Mouse (Mus musculus) CD4-positive, CD25-positive, alpha-beta regulatory T cell (primary cell): Measurements from ENCODE around the gene Olfr373. TPM values are rescaled to one million over a fixed set of nuclear protein-coding genes. Genes with fewer than 3 reads are reported as not detected.

Experiments
- polyA plus RNA-seq: library from polyadenylated mRNA; unstranded; fragments of 100-300 nt; shearing (Covaris generic); gene quantifications from one replicate; pipeline ENCODE4 v1.2.1, GENCODE M21; 2017

The Olfr373 gene
- 0.23 TPM for polyA plus RNA-seq

GRCm38 (mm10) chr8:72082877-72083276 is at the start of gene Olfr373:
Gene Olfr373 (plus strand): TSS chr8:72083177.

GRCm38 (mm10) chr8:72040918-72041317 is 42.1 kb upstream of the Olfr373 start, which contains the start of gene Olfr372:
Gene Olfr372 (plus strand): TSS chr8:72041218.

GRCm38 (mm10) chr8:72106740-72107139 is 23.8 kb downstream of the Olfr373 start, which contains the start of gene Olfr374:
Gene Olfr374 (plus strand): TSS chr8:72107040.

GRCm38 (mm10) chr8:72134756-72135445 is 51.9 kb downstream of the Olfr373 start, which contains the start of gene Tpm4:
Gene Tpm4 (plus strand): TSS chr8:72134975.

Other genes starting within 250 kb of the Olfr373 start
- 11.2 TPM for gene Zfp709, start 201.2 kb upstream of the Olfr373 start, polyA plus RNA-seq
- 7.3 TPM for gene Zfp882, start 174.6 kb upstream of the Olfr373 start, polyA plus RNA-seq
- gene Zfp617, start 174.5 kb upstream of the Olfr373 start, polyA plus RNA-seq, result 17.5 TPM
- 23.2 TPM for gene Zfp961, start 132.1 kb upstream of the Olfr373 start, polyA plus RNA-seq
- gene Cyp4f18, start 73.6 kb upstream of the Olfr373 start, polyA plus RNA-seq, result 0.65 TPM
- gene Olfr372, start 42.0 kb upstream of the Olfr373 start, polyA plus RNA-seq, result not detected
- 0.11 TPM for gene Olfr374, start 23.9 kb downstream of the Olfr373 start, polyA plus RNA-seq
- gene Tpm4, start 51.8 kb downstream of the Olfr373 start, polyA plus RNA-seq, result 288 TPM
- gene Rab8a, start 78.0 kb downstream of the Olfr373 start, polyA plus RNA-seq, result 174 TPM
- 36.2 TPM for gene Hsh2d, start 106.5 kb downstream of the Olfr373 start, polyA plus RNA-seq
- not detected for gene Cib3, start 129.7 kb downstream of the Olfr373 start, polyA plus RNA-seq
- not detected for gene Gm11034, start 130.5 kb downstream of the Olfr373 start, polyA plus RNA-seq
- gene Fam32a, start 136.6 kb downstream of the Olfr373 start, polyA plus RNA-seq, result 124 TPM
- 191 TPM for gene Ap1m1, start 156.8 kb downstream of the Olfr373 start, polyA plus RNA-seq
- 3.6 TPM for gene Gm10282, start 222.1 kb downstream of the Olfr373 start, polyA plus RNA-seq
- gene Klf2, start 235.9 kb downstream of the Olfr373 start, polyA plus RNA-seq, result 663 TPM